Mouse (Mus musculus) stomach, postnatal 0 days (tissue): ENCODE results near the gene Tbc1d17.

Experiments
- CTCF ChIP-seq: IDR thresholded peaks from 2 replicates; pipeline ENCODE4 v1.5.1; 2016; ENCODE audit warnings: antibody characterized with exemption, low read depth, mild to moderate bottlenecking, moderate library complexity
- EP300 ChIP-seq: optimal IDR thresholded peaks from 2 replicates; pipeline ENCODE3; 2016; ENCODE audit warnings: antibody characterized with exemption

GRCm38 (mm10) chr7:44820525-44820924 is 28.4 kb downstream of the Tbc1d17 start:
- TF ChIP-seq CTCF, result no peak
- no peak for TF ChIP-seq EP300
